Mouse (Mus musculus) kidney, adult 2 months (tissue): ENCODE measurements around the gene Mbd5.

Source experiments
- CTCF ChIP-seq: fragments of 200-500 bp; conservative IDR thresholded peaks from 2 replicates; pipeline ENCODE4 v1.5.1; 2011; ENCODE audit warnings: low read depth, mild to moderate bottlenecking, control low read depth, low read length, moderate library complexity, mixed read lengths; ENCODE audit not compliant: insufficient read depth, insufficient read length
- POLR2A ChIP-seq: fragments of 200-500 bp; IDR thresholded peaks from one replicate; pipeline ENCODE4 v1.6.1; 2011; ENCODE audit warnings: low read depth, low read length, control low read depth

- no peak for TF ChIP-seq CTCF
- no peak for TF ChIP-seq POLR2A
Observed at GRCm38 (mm10) chr2:49209349-49209748, 260.0 kb downstream of the Mbd5 start.
